Mouse (Mus musculus): ENCODE results near the gene Ogdh.

DNA sequence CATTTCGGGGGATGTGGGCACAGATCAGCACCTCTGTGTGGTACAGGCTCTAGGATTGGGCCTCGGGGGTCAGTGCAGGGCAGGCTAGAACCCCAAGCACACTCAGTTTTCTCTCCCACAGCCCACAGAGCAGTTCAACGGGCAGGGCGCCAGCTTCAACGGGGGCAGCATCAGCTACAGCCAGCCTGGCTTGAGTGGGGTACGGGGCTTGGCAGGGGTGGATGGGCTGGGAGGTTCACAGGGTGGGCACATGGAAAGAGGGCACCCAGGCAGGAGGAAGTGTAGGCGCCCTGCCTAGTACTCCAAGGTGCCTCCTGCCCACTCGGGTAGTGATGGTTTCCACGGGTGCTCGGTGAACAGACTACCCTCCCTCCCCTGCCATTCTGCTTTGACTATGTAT is 106.7 kb downstream of the Ogdh start:
- TF ChIP-seq CTCF (conservative IDR thresholded peaks at IDR 0.05; ENCODE audit: insufficient read depth, insufficient read length, low read depth, low read length) (no peak), POLR2A (IDR thresholded peaks at IDR 0.05; ENCODE audit: low read depth, low read length) (no peak)
